Mouse (Mus musculus): ENCODE data around the gene AU022252. TPM values are rescaled to one million over a fixed set of nuclear protein-coding genes. Genes with fewer than 3 reads are reported as not detected.
"Not testable (repeated sequence)": the region's sequence is repeated elsewhere in the genome, so short reads cannot be mapped to it uniquely, and the experiment has no call there.

The AU022252 gene
- total RNA-seq (2021): 10 to 100 TPM; 17.8 to 20.7 TPM
- long read RNA-seq, experiment 1, full-length matches to known transcripts: 7 of 10 reads
- long read RNA-seq, experiment 1, partial matches to known transcripts: 1 of 10 reads
- long read RNA-seq, experiment 1, other reads (novel, unspliced or antisense): 2 of 10 reads
- long read RNA-seq, experiment 2, full-length matches to known transcripts: 4 of 8 reads
- long read RNA-seq, experiment 2, partial matches to known transcripts: 1 of 8 reads
- long read RNA-seq, experiment 2, other reads (novel, unspliced or antisense): 3 of 8 reads

DNA sequence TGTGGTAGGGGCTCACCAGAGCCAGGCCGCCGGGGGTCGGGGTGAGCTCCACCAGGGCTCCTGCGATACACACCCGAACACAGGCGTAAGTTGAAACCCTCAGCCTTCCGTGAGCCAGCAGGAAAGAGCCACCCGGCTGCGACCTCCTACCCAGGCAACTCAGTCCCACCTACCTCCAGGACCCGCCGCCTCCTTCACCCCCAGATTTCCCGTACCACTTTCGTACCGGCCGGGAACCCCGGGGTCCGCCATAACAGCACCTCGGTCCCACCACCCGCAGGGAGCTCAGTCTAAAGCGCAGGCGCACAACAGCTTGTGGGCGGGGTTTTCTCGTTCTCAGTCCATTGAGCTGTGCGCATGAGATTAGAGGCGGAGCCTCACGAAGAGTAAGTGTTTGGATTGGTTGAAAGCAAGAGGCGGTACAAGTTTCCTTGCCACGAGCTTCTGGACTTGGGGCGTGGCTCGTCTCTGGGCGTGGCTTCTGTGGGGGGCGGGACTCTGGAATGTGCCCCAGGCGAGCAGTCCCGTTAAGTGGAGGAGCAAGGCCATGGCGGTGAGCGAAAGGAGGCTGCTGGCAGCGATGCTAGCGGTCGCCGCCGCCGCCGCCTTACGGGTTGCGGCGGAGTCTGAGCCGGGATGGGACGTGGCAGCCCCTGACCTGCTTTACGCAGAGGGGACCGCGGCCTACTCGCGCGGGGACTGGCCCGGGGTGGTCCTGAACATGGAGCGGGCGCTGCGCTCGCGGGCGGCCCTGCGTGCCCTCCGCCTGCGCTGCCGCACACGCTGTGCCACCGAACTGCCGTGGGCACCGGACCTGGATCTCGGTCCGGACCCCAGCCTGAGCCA lies at the start of gene AU022252, which contains the start of gene P3h1:
TSS of gene AU022252 (minus strand) at position 303 of the 846 bp plus-strand sequence.
TSS of gene P3h1 (plus strand) at position 506 of the 846 bp plus-strand sequence.
- DNase-seq: peak; percentile 99
- intact Hi-C loops (cut with DNase I; ENCODE audit: low total_unique reads): no loop called here

DNA sequence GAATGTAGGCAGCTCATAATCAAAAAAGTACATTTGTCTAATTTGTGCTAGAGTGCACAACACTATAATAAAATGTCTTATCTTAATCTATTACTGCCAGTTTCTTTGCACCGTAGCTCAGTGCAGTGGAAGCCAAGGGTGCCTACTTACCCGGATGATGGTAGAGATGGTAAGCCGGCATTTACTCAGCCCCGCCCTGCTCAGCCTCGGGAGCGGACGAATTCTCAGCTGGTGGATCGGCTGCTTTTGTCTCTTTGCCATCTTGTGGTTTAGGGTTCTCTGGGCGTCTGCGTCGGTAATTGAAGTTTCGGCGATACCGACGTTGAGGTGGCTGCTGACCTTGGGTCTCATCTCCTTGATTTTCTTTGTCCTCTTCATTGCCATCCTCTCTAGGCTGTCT lies 46.3 kb upstream of the AU022252 start:
- DNase-seq; intact Hi-C loops (cut with DNase I; ENCODE audit: low total_unique reads): not testable (repeated sequence)

DNA sequence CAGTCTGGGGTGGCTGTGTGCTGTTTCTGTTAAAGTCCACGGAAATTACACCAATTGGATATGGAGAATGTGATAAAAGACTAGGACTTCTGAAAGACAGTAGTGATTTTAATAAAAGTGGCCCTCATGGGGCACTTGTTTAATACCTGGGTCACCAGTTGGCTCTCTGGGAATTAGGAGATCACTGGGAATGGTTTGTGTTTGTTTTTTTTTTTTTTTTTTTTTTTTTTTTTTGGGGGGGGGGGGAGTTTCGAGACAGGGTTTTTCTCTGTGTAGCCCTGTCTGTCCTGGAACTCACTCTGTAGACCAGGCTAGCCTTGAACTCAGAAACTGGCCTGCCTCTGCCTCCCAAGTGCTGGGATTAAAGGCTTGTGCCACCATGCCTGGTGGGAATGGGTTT lies 43.2 kb upstream of the AU022252 start:
- intact Hi-C loops (cut with DNase I; ENCODE audit: low total_unique reads): no loop called here
- DNase-seq: no peak

DNA sequence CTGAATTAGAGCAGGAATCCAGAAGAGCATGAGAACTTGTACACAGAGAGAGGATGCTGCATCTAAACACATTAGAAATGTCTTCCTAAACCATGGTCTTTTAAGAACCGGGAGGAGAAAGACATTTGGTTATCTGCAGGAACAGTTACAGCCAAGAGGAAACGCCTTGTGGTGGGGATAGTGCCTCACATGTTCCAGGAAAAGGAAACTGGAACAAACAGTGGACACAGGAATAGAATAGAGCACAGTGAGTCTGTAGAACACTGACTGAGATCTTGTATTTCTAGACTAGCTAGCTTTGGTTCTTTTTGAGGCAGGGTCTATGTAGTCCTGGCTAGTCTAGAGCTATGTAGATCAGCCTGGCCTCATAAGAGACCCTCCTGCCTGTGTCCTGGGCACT lies 42.7 kb upstream of the AU022252 start:
- intact Hi-C loops (cut with DNase I; ENCODE audit: low total_unique reads): no loop called here
- DNase-seq: no peak

DNA sequence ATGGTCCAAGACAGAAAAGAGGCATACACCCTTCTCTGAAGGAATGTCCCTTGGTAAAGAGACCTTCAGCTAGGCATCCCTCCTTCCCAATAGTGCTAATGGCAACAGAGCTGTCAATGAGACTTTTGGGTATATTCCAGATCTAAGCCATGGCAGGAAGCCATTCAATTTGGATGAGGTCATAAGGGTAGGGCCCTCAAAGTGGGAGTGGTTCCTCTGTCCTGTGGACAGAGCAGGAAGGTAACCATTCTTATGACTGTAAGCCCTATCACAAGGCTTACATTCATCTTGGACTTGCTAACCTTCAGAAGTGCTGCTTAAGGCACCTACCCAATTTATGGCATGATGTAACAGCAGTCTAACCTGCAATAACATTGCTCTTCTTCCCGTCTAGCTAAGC lies 42.1 kb upstream of the AU022252 start:
- intact Hi-C loops (cut with DNase I; ENCODE audit: low total_unique reads): no loop called here
- DNase-seq: no peak

DNA sequence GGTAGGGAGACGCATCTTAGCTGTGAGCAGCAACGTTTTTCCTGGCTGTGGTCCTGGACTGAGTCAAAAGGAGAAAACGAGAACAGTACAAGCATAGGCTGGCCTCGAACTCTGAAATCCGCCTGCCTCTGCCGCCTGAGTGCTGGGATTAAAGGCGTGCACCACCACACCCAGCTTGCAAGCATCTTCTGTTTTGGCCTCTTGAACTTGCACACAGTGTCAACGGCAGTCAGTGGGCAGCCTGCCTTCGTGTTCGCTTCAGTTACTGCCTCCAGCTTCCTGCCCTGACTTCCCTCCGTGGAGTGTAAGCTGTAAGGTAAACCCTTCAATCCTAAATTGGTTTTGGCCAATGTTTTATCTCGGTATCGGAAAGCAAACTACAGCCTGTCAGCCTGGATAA lies 34.1 kb upstream of the AU022252 start:
- intact Hi-C loops (cut with DNase I; ENCODE audit: low total_unique reads): no loop called here
- DNase-seq: no peak

DNA sequence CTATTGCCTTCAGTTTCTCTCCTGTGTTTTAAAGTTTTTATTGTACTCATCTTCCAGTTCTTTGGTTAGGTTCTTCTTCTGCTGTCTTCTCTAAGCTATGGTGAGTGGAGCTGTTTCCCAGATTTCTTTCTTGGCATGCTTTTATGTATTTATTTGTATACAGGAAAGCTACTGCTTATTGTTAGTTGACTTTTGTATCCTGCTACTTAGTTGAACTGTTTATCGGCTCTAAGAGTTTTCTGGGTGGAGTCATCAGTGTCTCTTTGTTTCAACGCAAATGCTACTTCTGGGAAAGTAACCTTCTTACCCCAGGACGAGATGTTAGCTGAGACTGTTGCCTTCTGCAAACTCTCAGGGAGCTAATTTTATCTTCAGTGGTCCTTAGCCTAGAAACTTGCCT lies 30.9 kb upstream of the AU022252 start:
- intact Hi-C loops (cut with DNase I; ENCODE audit: low total_unique reads): no loop called here
- no peak for DNase-seq

DNA sequence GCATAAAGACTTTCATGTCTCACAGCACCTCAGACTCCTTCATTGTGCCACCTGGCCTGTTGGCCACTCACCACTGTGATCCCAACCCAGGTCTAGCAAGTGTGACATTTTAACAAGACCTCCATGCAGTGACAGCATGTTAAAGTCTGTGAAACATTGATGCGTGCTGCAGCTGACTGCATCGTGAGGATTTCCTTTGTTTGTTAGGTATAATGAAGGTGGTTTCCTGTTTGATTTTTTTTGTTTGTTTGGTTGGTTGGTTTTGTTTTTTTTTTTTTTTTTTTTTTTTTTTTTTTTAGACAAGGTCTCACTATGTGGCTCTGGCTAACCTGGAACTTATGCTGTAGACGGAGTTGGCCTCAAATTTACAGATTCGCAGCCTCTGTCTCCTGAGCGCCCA lies 30.0 kb upstream of the AU022252 start:
- no peak for DNase-seq
- intact Hi-C loops (cut with DNase I; ENCODE audit: low total_unique reads): no loop called here

DNA sequence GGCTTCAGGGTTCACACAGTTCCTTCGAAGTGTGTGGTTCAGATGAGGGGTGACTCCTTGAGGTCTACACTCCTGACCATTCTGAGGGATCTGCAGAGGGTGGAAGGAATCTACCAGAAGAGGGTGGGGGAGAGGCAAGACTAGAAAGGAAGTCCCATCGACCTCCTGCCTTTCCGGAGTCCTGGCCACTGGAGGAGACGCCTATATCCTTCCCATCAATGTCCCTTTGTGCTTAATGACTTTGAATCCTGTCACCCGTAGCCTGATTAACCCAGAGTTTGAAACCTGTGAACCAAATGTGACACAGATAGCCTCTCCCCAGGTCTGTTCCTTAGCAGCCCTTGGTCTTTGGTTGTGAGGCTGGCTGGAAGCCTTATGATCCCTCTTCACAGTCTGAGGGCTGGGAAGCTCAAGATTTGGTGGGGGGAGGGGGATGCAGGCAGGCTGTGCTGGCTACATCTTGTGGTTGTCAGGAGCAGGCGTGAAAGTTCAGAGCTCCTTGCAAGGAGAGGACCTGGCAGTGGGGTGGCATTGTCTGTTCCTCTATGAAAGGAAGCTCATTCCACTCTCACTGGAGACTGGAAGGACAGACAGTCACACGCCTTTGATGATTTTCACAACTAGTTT lies 28.7 kb upstream of the AU022252 start:
- no peak for DNase-seq
- intact Hi-C loops (cut with DNase I; ENCODE audit: low total_unique reads): no loop called here

DNA sequence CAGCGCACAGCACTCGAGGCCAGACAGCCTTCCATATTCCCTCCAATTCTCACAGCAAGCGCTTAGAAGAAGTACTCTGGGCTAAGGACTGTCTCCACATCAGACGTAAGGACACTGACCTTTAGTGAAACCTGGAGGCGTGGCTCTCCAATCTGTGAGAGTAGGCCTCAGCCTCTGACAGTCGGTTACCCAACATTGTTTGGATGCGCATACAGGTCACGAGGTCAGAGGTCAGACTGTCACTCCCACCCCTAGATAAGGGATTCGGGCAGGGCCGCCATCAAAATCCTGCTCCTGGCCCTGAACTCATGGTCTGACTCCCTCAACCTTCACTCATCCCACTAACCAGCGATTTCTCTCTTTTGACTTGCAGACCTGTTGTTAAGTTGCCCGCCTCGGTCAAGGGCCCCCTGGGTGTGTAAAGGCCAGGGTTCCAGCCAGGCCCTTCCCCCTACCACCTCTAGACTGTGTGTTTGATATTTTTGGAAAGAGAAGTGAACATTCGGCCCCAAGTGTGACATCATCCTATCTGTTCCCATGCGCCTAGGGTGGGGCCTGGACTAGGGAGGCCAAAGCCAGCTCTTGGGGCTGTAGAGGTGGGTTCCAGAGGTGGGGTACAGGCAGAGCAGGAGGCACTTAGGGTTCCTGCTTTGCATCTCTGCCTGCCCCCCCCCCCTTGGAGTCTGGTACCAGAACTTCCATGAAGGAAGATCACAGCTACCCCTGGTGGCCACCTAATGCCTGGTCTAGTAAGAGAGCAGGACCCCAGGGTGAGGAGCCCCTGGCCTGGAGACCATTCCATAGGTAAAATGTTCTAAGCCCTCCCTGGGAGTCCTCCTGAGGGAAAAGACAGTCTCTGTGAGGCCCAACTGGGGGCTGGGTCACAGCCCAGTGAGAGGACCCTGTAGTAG lies 27.1 kb upstream of the AU022252 start:
- intact Hi-C loops (cut with DNase I; ENCODE audit: low total_unique reads): no loop called here
- no peak for DNase-seq

DNA sequence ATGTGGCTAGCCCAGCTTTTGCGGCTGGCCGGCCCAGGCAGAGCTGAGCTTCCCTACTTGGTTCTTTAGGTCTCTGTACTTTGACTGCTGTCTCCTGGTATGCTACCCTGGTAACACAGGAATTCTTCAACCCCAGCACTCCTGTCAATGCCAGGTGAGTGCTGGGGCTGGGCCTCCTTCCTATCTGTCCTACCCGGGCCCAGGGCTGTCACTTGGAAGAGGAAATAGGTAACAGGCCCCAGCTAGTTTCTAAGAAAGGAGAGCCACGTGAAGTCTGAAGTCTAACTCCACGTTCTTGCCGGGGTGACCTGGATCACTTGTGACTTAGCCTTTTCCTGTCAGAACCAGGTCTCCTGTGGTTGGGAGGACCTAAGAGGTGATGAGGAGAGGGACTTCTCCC lies 24.6 kb upstream of the AU022252 start:
- intact Hi-C loops (cut with DNase I; ENCODE audit: low total_unique reads): no loop called here
- no peak for DNase-seq

DNA sequence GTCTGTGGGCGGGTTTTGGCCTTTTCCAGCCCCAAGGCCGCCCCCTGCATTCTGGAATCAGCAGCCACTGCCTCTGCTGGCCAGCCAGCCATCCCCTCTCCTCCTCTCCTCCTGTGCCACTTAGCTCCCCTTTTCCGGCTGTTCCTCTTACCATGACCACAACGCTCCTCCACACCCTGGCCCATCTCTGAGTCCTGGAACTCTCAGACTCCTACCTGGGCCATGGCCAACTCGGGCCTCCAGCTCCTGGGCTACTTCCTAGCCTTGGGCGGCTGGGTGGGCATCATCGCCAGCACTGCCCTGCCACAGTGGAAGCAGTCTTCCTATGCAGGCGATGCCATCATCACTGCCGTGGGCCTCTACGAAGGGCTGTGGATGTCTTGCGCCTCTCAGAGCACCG lies 22.8 kb upstream of the AU022252 start, which contains the start of gene Cldn19:
TSS of gene Cldn19 (plus strand) at position 64 of the 400 bp plus-strand sequence.
- intact Hi-C loops (cut with DNase I; ENCODE audit: low total_unique reads): no loop called here
- DNase-seq: no peak

DNA sequence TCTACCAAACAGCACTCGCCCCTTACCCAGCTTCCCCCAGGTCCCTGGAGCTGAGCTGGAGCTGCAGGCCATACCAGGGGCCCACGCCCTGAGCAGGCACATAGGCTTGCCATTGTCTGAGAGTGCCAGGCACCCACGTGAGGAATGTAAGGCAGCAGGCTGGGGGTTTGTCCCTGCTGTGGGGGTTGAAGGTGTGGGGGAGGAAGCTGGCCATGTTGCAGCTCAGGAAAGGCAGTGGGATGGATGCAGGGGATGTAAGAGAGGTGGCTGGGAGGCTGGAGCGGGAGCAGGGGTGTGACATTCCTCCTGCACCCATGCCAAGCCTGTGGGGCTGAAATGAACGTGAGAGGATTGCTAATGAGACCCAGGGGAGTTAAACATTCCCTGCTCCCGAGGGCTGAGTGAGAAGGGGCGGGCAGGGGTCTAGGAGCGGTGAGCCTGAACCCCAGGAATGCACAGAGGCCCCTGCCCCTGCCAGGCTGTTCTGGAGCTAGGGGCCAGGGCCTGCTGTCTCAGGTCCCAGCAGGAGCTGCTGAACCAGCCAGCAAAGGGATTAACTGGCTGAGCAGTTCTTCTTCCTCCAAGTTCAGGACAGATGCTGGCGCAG lies 21.6 kb upstream of the AU022252 start:
- intact Hi-C loops (cut with DNase I; ENCODE audit: low total_unique reads): no loop called here
- DNase-seq: no peak

DNA sequence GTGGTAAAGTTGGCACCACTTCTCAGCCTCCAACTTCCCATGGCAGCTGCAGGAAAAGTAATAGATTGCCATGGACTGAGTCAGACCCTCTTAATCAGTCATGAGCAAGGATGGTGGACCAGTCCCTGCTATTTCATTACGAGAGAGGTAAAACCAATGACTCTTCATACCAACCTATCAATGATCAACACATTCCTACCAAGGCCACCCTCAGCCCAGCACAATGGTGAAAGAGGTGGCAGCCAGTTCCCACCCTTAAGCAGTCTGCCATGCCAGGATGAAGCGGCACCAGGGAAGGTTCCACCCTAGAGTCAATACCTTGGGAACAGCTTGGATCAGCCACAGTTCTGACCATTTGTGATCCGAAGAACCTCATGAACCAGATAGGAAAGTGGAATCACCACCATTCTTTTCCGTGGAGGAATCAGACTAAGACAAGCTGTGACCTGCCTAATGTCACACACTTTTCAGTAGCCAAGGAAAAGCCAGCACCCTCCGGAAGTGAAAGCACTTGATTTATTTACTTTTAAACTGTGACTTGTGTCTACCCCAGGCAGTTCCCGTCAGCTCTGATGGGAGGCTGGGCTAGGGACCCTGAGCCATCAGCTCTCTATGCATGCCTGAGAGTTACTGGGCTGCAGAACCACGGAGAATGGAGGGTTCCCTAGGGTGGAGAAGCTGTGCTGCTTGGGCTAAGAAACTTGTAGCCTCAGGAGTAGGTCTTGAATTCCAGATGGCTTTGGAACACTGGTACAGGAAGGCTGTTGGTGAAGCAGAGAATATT lies 19.7 kb upstream of the AU022252 start:
- intact Hi-C loops (cut with DNase I; ENCODE audit: low total_unique reads): no loop called here

DNA sequence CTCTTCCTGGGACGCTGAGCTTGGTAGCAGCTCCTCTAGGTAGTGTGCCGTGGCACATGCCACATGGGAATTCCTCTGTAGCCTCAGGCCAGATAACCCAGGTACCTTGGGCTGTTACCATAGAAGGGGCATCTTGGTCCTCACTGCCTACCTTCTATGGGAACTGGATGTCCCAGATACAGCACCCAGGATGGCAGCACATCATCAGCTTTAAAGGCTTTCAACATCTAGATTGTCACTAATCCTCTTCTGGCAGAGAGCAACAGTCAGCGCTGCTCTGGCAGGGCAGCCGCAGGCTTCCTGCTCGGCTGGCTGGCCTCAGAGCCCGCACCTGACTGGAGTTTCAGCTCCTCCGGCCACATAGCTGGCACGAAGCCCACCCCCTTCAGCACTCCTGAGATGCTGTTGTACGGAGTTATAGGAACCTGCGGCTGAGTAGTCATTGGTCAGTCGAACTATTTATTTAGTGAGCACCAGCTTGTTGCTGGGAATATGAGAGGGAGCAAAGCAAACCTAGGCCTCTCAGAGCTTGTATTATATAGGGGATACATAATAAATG lies 16.0 kb upstream of the AU022252 start:
- DNase-seq: no peak
- intact Hi-C loops (cut with DNase I; ENCODE audit: low total_unique reads): loop anchor here (10.0 kb wide), 3 partner anchors 286 to 1126 kb away; partner anchors contain the start of genes Foxj3 and Frg2f1

More for the DNA sequence above, 19.7 kb upstream of the AU022252 start:
- DNase-seq: no peak

DNA sequence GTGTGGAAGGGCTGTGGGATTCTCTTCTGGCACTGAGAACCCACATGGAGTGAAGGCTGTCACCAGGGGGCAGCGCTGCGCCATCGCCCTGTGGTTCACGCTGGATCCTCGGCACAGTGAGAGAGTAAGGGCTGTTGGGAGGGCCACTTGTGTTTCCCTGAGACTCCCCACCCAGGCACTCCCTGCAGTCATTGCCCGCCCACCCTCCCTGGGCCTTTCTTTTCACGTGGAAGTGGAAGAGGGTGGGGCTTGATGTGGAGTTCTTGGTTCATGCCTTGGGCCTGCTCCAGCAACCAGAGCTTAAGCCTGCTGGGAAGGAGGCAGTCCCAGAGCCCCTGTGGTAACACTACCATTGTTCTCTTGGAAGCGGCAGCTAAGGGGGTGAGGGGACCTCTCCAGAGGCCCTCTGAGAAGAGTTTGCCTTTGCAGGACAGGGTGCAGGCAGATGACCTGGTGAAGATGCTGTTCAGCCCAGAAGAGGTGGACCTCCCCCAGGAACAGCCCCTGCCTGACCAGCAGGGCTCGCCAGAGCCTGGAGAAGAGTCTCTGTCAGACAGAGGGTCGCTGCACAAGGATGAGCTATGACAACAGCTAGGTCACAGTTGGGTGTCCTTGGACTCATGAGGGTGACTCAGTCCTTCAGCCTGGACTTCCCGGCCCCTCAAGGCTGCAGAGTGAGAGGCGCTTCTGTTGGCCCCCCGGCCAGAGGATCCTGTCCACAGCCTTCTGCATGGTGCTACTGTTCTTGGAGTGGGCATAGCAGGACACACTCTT lies 15.1 kb upstream of the AU022252 start:
- intact Hi-C loops (cut with DNase I; ENCODE audit: low total_unique reads): loop anchor here (10.0 kb wide), 3 partner anchors 287 to 1127 kb away; partner anchors contain the start of genes Foxj3 and Frg2f1
- DNase-seq: peak; percentile 79

DNA sequence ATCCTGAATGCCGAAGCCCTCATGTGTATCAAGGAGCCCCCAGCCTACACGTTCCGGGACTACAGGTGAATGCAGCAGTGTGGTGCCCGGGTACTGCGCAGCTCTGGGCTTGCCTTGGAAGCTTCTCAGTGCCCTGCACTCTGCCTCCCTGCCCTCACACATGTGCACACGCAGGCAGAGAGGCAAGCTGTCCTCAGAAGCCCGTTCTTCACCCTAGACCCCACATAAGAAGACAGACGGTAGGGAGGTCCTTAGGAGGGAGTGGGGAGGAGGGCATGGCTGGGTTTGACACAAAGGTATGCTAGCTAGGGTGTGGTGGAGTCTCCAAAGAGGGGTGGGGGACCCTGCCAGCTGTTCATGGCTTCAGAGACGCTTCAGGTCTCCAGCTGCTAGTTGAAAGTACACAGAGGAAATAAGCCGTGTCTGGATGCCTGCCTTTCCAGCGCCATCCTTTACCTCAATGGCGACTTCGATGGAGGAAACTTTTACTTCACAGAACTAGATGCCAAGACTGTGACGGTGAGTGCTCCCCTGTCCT lies 14.2 kb upstream of the AU022252 start:
- intact Hi-C loops (cut with DNase I; ENCODE audit: low total_unique reads): loop anchor here (10.0 kb wide), 3 partner anchors 288 to 1128 kb away; partner anchors contain the start of genes Foxj3 and Frg2f1
- DNase-seq: no peak
